Mouse (Mus musculus) spleen, adult 12 weeks (tissue): ENCODE results near the gene N6amt1.
A peak's percentile ranks its signal among the peaks of the same experiment; 100 is the strongest.

ENCODE experiments used
- DNase-seq: peaks from one replicate; pipeline ENCODE4 v3.0.0; 2022; ENCODE audit warnings: low spot score

N6amt1 gene

DNA sequence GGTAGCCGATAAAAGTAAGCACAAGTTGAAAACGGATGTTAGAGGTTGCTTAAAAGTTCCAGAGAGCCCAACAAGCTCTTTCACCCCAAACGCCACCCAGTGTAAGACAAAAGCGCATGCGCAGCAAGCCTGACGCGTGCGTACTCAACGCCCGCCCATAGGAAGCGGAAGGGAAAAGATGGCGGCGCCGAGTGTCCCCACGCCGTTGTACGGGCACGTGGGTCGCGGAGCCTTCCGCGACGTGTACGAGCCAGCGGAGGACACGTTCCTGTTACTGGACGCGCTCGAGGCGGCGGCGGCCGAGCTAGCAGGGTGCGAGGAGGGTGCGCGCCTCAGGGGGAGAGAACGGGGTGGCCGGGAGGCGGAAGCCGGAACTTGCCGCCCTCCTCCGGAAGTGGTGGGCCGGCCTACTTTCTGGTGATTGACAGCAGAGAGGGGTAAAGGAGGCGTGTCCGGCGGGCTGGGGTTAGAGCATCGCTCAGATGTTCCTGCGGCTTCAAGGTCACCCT is at the start of gene N6amt1:
N6amt1 (plus strand) TSS at position 111 of the 509 bp plus-strand sequence.
- DNase-seq: peak; percentile 89

DNA sequence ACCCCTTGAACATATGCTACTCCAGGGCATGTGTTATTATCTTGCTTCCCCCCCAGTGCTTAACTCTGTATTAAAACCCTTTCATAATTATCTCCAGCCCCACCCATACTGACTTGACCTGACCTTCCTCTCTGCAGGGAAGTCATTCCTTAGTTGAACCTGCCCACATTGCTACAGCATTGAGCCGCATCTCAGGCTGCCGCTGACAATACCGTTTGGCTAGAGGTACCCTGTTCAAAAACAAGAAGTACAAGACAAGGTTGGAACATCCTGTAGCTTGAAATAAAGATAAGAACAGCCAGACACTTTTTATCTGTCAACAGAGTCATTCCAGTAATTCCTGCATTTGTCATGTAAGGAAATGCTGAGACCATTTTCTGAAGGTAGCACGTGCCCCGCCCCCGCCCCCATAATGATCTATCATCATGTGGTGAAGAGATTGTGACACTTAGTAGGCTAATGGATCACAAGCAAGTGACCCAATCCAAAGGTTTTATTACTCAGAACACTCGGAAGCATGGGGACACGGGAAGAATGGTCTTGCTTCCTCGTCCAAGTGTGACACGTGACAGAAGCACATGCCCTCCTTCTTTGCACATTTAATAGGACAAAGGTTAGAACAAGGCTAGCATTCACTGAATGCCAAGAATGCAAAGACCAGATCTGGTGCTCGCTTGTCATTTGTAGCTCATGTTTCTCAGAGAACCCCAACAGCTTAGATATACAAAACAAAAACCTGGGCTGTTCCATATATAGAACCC is 48.6 kb upstream of the N6amt1 start:
- no peak for DNase-seq

DNA sequence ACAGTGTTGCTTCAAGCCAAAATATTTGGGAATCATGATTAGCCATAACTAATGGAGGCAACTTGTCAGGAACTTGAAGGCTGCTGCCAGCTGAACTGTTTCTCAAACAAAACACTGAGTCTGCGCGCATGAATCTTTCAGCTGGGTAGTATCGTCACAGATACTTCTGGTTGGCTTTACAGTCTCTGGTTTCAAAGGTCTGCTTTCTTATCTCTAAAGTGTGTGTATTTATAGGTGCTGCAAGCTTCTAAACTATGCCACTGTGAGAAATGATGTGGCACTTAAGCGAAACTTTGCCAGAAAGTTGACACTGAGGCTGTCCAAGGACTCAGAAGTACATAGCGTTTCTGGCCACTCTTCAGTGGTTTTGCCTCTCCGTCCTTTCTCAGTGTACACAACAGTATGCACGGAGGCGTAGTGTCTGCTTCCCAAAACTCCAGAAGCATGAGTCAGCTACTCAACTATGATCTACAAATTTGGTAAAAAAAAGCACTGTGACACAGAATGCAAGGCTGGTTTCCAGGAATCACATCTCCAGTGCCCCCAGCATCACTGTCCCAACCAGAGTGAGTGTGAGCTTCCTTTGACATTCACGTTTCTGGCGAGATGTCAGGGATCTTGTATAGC is 46.8 kb upstream of the N6amt1 start:
- no peak for DNase-seq

DNA sequence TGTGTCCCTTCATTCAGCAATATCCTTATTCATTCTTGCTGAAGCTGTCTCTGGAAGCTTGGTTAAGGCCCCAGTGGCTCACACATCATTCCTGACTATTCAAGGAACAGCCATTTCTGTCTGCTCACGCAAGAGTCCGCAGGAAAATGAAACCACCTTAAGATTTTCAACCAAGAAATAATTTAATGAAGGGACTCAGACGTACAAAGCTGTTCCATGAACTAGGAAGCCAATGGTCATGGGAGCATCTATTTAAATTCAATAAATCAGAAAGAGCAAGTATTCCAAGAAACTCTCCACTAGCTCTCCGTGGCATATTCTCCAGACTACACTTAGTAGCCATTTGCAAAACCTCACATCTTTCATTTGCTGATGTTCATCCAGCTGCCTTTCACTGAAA is 43.3 kb upstream of the N6amt1 start:
- no peak for DNase-seq

DNA sequence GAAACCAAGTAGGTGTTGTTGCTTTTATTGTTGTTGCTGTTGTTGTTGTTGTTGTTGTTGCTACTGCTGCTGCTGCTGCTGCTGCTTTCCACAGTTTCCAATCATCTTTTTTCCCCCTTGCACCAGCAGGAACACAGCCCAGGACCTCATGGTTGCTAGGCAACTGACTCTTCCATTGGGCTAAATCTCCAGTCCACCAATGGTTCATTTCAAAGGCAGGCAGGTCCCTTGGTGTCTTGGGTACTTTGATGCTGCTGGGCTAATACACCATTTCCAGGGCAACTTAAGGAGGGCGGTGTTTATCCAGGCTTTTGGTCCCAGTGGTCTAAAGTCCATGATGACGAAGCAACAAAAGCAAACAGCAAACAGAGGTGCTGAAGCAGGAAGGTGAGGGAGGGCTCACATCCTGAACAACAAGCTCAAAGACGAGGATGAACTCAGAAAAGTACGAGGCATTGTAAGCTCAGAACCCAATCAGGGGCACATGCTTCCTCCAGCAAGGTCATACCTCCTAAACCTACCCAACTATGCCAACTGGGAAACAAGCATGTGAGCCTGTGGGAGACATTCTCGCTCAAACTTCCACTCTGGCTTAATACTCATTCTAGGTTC is 35.7 kb upstream of the N6amt1 start:
- DNase-seq: no peak

DNA sequence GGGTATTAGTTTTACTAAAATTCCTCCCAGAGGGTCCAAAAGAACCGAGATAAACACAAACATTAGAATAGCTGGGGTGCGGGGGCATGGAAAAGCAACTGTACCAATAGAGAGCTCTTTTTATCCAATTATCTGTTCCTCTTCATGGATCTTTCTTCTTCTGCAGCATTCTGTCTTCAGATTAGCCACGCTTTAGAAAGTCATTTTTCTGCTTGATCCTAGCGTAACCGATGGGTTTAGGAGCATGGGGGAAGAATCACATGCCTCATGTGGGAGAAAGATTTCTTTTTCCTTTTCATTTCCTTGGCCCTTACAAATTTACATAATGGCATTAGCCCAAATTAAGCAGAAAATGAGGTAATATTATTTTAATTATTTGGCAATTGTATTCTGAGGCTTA is 35.0 kb upstream of the N6amt1 start:
- no peak for DNase-seq

DNA sequence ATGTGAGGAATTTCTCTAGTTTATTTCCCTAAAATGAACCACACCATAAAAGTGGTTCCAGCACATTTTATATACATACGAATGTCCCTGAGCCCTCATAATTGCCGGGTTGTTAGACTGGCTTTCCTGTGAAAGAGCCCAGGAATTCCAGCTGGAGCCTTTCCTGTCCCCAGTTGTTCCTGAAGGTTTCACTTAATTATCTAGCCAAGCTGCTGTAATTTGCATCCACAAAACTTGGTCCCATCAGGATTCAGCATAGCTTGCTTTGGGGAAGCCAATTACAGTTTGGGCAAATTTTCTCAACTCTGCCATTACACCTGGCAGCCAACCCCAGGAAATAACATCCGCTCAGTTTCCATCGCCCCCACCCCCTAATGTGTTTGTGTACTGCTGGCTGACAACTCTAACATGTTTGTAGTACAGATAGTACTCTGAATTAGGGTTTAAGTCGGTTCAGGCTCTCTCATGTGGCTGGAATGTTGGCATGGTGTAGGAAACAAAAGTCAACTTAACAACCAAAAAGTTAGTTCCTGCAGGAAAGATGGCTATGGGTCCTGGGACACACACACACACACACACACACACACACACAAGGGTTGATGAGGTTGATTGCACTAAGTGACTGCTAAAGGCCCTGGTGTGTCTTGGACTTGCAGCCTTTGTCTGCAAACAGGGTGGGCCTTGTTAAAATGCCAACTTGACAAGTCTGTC is 34.3 kb upstream of the N6amt1 start:
- DNase-seq: no peak

DNA sequence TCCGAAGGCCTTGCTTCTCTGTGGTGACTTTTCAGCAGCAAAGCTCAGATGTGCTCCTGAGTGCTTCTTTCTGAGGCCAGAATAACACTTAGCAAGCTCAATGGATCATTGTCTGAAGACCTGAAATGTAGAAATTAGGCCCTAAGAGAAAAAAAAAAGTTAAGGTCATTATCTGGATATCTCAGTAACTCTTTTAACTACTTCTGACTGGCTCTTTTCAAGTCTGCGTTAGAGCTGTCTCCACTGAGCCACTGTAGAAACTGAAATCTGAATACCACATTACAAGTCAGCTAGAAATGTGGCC is 33.8 kb upstream of the N6amt1 start:
- DNase-seq: no peak

DNA sequence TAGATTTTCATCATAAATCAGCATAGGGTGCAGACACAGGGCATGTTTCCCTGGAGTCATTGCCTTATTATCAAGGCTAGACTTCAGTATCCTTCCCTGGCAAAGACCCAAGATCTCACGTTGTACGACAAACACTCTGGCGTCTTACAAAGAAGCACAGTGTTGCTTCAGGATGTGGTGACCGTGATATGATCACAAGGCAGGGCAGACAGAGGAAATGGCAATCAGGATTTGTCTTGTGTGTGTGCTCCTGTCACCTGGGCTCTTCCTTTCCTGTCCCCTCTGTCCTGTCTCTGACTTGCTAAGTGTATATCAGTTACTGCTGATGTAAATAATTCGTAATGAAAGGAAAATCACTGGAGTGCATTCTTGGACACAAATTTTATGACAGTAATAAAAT is 29.4 kb upstream of the N6amt1 start:
- DNase-seq: no peak

DNA sequence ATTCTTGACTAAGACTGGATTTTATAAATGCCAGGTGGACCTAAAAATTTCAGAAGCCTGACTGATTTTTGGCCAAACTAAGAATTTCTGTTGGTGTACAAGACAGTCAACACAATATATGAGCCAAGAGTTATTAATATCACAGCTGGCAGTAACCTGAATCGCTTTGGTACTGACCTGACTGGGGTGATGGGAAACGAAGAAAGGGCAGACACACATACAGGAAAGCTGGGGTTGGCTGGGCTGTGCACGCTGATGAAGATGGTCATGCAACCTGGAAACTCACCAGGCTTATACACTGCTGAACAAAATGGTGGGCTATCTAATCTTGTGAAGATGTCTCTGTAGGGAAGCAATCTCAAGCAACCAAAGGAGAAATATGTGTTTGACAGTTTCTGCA is 24.0 kb upstream of the N6amt1 start:
- no peak for DNase-seq

DNA sequence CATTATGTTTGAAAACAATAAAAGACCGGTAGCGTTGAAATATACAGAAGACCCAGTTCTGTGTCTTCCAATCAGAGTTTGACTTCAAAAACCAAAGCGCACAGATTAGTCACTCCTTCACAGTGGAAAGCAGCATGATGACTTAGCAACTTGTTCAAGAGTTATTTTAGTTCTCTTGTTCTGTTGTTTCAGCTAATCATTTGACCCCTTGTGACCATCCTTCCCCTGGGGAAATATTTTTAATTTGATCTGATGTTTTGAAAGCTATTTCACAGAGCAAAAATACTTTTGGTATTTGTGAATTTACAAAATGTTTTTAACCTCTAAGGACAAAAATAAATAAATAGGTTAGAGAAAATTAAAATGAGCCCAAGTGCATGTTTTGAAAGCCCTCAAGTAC is 19.2 kb upstream of the N6amt1 start:
- DNase-seq: no peak

DNA sequence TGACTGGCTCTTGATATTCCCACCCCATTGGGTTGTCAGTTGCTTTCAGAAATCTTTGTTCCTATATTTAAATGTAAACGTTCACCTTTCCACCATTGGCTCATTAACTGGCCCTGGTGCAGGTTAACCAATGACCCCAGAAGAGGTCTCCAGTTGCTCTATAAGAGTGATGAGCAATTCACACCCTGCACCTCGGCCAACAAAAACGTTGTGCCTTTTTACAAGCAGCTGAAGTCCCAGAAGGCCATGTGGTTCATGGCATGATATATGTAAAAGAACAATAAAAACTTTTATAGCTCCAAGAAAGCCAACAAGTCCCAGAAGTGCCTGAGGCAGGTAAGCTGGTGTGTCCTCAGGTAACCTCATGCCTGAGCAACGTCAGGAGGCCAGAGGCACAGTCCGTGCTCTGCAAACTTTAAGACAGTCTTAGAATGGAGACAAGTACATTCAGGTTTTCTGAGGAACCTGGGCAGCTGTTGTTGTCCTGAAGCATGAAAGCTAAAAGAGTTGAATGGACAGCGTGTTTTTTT is 12.9 kb upstream of the N6amt1 start:
- DNase-seq: no peak

DNA sequence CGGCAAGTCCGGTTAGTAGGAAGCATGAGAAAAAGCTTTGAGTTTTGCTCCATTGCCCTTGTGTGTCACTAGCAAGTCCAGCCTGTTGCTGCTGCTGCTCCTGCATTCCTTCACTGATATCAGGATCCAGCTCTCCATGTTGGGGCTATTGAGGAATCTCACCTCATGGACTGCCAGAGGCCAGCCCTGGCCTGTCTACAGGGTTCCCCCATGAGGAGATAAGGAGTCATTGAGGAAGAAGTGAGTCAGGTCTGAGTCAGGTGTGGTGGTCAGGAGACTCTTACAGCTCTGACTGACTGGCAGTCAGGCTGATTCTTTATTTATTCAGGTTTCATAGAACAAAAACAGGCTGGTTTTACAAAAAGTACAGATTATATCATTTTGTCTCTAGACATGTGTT is 5.9 kb upstream of the N6amt1 start:
- DNase-seq: no peak

DNA sequence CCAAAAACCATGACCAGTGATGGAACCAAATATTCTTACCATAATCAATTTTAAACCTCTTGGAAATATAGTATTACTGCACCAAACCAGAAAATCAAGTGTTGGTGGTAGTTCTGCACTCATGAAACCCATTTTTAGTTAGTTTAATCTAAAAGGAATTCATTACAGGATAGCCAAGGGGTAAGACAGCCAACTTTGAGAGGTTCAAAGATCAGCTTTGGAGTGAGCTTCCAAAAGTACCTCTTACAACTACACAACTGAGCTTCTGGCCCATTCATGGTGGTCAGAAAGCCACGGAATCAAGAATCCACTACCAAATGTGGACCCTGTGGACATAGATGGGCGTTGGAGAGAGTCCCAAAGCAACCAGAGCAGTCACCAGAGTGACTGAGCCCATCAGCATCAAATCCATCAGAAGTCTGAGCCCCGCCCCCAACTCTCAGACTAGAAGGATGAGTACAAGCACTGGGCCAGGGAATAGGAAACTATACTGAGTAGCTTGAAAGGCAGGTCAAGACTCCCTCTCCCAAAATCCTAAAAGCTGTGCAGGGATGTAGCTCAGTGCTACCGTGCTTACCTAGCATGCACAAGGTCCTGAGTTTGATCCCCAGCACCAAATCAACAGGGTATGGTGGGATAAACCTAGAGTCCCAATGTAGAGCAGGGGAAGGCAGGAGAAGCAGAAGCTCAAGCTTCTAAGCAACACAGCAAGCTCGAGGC is 2.4 kb upstream of the N6amt1 start:
- no peak for DNase-seq

DNA sequence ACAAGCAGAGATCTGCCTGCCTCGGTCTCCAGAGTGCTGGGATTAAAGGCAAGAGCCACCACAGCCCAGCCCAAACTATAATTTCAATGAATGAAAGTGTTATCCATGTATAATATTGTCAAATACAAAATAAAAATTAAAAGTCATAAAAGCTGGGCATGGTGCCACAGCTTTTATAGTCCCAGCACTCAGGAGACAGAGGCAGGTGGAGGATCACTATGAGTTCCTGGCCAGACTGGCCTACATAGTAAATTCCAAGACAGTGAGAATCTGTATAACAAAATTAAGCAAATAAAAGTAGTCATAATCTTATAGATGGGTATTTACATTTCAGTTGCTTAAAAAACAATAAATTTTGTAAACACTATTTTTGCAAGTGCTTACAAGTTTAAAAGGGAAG is 380 bp upstream of the N6amt1 start:
- DNase-seq: no peak

DNA sequence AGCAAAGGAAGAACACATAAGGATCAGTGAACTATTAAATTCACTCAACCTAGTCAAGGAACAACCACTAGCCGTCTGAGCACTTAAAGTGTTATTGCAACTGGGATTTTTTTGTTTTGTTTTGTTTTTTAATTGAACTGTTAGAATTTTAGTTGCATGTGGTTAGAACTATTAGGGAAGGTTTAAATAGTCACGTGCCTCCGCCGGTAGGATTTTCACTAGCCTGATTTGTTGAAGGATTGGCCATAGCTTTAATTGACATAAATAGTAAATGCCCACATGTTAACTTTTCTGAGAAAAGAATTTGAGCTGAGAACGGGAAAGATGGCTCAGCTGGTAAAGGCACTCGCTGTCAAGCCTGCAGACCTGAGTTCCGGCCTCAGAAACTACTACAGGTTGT is 763 bp downstream of the N6amt1 start:
- no peak for DNase-seq

DNA sequence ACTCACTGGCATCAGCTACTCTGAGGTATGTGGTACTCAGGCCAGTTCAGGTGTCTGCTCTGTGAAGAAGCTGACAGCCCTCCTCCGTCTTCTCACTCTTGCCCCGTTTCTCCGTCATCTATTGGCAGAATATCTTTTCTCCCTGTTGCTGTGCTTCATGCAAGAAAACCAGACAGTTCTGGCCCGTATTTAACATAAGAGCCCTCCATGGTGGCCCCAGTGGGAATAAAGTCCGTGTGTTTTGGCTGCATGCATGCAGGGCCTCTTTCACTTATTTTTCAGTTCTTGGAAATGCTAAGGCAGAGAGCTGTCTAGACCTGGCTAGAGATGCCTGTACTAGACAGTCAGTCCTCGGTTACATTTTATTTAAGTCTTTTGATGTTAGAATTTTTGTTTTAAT is 6.1 kb downstream of the N6amt1 start:
- DNase-seq: no peak

DNA sequence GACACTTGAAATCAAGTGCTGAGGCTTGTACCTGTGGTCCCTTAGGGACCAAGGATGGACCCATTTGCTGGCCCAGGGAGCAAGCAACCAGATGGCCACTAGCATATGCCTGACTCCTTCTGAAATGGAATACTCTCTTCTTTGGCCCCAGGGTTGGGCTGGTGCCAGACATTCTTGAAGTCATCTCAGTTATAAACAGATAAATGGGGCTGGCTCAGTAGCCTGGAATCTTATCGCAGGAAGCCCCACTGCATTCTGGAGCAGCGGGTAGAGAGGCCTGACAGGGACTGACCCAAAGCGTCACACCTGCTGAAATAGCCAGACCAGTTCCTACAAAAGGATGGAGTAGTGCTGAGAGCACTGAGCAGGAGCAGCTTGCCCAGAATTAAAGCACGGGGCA is 10.2 kb downstream of the N6amt1 start:
- DNase-seq: no peak

DNA sequence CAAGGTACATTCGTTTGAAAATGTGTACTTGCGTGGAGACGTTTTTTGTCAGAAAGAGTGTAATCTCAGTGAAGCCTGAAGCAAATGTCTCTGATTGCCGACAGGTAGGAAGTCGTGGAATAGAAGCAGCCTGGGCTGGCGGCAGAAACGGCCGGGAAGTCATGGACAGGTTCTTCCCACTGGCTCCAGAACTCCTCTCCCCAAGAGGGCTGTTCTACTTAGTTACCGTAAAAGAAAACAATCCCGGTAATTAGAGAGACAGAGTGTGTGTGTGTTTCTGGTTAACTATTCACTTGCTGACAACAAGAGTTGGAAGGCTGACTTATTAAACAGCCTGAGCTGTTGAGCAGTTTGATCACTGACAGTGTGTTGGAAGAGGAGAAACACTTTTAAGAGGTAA is 12.1 kb downstream of the N6amt1 start:
- no peak for DNase-seq

DNA sequence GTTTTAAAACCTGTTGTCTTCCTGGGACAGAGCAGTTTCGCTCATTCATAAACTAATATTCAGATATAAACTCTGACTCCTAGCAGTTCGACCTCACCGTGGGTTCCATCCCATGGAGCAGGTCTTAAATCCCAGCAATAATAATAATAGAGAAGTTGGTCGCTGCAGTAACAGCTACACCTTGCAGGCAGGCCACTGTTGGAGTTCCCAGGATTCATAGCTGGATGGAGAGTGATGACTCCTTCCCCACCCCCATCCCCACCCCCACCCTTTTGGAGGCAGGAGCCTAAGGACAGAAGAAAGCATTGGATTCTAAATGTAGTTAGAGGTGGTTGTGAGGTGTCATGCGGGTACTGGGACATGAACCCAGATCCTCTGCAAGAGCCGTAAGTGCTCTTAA is 12.5 kb downstream of the N6amt1 start:
- DNase-seq: no peak

DNA sequence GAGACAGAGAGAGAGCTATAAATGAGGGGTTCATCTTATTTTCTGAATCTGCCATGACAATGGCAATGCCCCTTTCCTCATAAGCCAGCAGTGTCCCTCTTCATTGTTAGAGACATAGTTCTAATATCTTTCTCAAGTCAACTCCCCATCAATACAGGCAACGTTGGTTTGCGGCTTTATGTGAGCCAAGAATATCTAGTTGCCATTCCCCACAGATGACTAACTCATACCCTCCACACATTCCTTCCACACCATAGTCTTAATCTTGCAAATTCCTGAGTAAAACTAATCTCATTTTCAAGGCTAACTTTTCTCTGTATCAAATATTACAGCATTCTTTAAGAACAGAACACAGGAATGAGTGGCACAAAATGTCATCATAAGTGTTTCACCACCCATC is 29.0 kb downstream of the N6amt1 start:
- DNase-seq: no peak

DNA sequence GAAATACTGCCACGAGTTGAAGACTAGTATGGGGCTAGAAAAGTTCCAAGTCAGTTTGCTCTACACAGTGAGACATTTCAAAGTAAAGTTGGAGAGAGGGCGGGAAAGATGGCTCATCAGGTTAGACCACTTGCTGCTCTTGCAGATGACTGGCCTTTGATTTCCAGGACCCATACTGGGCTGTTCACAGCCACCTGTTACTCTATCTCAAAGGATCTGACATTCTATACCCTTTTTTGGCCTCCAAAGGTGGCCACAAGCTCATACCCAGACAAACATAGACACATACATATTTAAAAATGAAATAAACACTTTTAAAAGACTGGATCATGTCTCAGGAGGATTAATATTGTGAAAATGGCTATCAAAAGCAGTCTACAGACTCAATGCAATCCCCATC is 30.4 kb downstream of the N6amt1 start:
- no peak for DNase-seq
